Mouse (Mus musculus) spleen, postnatal 36 days (tissue): ENCODE data around the gene Negr1.

Experiments
- DNase-seq, 2 experiments: peaks; one replicate each; pipeline ENCODE4 v3.0.0; 2022; ENCODE audit warnings: low spot score in 2 of 2, mixed read lengths in 1 of 2

Negr1 gene

DNA sequence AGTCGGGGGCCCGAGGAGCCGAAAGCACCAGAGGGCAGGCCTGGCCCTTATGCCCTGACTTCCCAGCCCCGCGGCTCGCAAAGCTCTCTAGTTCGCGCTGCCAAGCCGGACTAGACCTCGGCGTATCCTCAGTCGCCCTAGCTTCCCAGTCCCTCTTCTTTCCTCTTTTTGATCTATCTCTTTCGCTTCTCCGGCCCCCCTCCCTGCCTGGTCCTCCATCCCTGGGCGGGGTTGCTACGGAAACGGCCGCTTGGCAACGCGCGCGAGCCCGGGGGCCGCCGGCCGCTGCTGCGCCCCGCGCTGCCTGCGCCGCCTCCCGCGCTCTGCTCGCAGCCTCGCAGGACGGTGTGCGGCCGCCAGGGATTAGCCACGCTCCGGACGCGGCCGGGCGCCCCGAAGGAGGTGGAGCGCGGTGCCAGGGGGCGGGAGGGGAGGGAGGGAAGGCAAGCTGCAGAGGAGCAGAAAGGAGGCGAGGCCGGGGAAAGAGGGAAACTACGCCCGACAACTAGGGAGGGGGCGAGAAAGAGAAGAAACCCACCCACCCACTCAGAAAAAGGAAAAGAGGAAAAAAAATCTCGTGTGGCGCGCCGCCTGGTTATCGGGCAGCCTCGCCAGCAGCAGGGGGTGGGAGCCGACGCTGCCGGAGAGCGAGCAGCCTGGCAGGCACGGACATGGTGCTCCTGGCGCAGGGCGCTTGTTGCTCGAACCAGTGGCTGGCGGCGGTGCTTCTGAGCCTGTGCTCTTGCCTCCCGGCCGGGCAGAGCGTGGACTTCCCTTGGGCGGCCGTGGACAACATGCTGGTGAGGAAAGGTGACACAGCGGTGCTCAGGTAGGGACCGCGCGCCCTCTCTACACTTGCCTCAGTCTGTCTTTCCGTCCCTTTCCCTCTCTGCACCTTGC is at the start of gene Negr1:
Gene Negr1, plus strand, starts transcription at position 271 of the 900 bp plus-strand sequence.
- no peak for DNase-seq

DNA sequence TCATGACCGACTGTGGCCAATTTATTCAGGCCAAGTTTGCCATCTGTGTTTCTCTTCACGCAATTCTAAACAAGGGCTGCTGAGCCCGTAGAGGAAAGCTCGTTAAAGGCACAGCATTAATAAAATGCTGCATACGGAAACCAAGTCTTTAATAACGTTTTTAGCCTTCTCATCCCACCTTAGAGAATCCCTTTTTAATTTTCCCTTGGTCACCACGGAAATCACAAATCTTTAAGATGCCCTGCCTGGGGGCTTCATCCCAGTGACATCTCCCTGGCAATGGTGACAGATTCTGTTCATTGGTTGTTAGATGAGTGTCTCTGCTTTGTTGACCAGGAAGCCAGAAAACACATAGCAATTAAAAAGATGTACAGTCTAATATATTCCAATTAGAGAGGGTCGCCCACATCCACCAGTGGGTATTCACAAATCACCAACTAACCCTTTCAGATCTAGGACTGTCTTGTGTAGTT is 35.1 kb upstream of the Negr1 start:
- DNase-seq = no peak

DNA sequence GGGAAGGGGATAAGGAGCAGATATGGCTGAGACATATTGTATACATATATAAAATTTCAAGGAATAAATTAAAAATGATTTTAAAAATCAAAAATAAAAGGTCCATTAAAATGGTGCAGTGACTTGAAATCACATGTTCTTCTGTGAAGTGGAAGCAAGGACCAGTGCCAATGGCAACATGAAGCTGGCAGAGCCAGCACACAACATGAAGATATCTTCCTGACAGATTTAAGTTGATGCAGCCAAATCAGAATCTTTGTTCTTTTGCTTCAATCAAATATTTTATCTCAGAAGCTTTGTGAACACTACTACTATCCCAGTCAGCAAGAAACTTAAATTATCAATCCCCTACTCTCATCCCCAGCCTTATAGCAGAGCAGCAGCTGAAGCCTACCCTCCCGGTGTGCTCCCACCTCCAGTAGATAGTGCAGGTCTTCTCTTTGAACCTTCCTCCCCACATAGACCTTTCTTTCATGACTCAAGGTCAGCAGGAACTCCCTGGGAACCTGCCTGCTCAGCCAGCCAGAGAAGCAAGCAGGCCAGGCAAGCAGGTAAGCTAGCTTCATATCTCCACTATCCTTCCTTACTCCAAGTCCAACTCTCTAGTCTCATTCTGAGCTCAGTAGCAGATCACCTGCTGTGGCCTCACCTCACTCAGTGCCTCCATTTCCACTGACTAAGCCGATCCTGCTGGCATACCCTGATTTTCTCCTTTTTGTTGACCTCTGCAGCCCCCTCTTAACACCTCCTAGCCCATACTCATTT is 34.2 kb upstream of the Negr1 start:
- no peak for DNase-seq

DNA sequence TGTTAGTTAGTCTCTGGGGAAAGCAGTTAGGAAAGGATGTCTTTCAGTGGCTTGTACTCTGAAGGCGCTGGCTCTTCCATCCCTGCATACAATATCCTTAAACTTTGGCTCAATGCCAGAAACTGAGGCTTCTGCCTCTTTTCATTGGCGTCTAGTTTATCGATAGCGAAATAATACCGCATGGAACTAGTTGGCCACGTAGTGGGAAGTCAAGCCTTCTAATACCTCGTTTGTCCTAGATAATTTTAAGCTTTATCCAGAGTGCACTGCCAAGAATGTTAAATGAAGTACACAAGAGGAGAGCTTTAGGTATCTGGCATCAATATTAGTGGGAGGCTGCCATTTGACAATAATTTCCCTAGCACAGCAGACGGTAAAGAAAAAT is 2.2 kb upstream of the Negr1 start:
- DNase-seq = no peak

DNA sequence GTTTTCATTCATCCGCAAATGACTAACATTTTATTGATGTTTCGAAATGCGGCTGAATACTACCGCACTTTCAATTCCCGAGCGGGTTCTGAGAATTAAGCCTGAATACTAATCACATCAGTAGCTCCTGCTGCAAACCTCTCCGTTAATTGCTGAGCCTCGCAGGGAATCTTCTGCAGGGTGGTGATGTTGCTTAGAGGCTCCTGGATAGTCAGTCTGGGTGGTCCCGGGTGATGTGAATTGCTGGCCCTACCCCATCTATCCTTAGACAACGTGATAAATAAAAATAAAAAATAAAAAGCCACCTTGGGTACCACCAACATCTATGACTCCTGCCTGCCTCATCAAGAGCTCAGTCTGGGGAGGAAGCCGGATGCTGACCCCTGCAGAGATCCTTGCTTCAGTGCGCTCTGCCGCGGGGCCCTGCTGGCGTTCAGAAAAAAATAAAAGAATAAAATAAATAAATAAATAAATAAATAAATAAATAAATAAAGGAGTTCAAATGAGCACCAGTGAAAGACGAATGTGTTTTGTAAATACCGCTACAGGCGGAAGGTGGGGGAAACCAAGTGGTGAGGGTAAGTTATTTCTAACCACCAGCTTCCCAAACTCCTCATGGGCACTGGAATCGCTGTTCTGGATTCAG is 1.6 kb upstream of the Negr1 start:
- DNase-seq = no peak

DNA sequence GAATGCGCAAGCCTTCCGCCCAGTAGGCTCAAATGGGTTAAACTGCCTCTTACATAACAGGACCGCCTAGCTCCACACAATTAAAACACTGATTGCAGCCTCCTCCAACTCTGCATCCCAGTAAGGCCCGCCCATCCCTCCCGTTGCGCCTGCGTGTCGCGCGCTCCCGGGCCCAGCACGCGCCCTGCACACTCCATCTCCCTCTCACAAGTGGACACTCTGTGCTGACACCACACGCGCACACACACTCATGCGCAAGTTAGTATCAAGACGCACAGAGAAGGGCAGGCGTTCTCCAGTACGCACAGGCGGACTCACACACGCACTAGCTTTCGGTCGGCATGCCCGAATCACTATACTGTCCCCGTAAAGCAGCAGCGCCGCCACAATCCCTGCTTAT is 828 bp upstream of the Negr1 start:
- DNase-seq = no peak

DNA sequence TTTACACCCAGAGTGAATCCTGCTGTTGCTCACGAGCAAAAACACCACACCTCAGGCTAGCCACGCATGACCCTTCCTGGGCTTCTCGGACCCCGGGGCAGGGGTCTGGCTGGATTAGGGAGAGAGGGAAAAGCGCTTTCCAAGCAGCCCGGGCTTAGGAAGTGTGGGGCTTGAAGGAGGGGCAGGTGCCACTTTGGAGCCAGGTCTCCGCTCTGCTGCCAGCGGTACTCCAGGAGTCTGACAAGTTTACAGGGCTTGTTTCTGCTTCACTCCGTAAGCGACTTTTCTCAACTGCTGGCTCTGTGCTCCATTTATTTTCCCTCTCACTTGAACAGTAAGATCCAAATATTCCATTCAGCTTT is 811 bp downstream of the Negr1 start:
- no peak for DNase-seq

DNA sequence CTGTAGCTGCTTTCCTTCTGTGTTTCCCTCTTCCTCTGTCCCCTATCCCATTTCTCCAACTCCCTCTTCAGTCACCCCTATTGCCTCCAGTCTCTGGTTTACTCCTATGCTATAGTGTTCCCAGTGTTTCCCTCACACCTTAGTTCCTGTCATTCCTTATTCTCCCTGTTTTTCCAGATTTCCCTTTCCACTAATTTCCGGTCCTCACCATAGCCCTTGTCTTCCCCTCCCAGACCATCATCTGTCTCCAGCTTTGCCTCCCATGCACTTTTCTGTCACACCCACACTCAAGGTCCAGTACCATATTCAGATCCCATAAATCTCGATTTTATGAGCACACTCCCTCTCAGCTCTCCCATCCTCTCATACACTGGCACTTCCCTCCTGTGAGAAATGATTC is 1.2 kb downstream of the Negr1 start:
- no peak for DNase-seq

DNA sequence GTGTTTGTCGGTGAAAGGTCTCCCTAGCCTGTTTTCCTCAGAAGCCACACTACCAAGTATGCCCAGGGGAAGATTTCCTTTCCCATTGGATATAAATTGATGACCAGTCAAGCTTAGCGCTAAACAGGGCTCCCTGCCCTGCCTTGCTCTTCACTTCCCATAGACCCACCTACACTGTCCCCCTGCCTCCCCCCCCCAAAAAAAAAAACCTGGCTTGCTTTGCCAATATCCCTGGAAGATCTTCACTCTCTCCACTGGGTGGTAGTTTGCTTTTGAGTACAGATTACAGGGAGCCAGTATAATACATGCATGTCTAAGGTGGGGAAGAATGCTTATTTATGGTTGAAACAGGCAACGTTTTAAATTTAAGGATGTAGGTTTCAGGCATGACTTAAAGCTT is 1.8 kb downstream of the Negr1 start:
- DNase-seq = no peak

DNA sequence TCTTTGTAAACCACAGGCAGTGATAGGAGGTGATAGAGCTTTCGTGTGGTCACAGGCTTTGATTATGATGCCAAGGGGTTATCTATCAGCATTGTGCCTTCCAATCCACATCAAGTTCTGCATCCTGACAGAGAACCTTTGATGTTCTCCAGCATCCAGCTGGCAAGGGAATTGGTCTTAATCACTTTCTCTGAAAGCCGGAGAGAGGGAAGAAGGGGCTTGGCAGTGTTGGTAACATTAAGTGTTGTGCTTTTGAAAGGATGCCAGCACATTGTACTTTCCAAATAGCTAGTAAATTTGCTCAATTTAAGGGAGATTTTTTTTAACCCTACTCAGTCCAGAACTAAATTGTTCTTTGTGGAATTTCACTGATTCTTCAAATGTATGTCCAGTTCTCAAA is 11.9 kb downstream of the Negr1 start:
- DNase-seq = no peak

DNA sequence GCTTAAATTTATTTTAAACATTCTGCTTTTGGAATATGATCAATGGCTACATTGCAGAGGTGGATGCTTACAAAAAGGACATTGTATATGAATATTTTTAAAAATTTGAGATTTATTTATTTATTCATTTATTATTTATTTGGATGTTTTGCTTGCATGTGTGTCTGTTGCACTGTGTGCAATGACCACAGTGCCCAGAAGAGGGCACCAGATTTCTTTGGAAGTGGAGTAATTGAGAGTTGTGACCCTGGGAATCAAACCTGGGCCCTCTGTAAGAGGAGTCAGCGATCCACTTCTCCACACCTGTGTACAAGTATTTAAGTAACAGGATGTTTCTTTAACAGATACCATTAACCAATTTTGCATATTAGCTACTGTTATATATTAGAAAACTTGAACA is 14.7 kb downstream of the Negr1 start:
- no peak for DNase-seq

DNA sequence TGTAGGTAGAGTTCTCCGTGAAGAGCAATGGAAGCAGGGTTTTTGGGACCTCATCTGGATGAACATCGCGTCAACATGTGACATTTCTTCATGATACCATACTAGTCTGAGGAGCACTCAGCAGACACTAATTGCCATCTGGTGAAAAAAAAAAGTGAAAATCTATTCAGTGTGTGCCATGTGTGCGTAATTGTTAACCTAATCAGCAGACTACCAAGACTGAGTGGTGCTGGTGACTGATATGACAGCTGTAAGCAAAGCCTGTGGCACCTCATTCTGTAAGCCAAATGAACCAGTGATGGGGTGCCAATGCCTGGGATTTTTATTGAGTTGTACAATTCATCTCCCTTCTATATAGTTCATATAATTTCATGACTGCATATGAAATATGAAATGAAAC is 29.0 kb downstream of the Negr1 start:
- DNase-seq = no peak

DNA sequence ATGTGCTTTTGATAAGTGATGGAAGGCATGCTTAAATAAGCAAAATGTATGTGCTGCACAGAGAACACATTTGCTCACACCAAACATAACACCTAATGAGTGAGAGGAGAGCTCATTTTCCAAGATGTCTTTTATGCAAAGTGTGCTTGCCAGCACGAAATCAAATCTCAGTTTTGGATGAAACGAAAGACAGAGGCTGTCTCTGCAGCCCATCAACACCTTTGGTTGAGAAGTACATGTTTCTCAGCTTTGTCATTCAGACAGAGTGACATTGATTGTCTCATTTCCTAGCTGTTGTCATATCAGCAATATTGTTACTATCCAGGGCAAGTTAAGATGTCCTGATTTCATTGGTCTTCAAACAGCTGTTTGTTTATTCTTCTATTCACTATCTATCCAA is 29.5 kb downstream of the Negr1 start:
- no peak for DNase-seq

DNA sequence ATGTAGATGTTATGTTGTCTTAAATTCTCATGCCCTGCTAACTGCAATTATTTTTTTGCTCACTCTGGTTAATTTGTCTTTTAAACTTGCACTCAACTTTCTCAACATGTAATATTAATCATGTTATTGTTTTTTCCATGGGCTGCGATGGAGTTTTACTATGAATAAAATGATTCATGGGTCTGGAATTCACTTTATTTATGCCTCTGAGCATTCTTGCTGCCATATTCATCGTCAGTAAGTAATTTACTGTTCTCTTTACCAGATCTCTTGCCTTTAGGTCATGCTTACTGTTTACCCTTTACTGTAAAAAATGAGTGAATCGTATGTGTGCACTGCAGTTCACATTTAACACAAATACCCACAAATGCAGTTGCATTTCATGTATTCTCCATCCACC is 45.3 kb downstream of the Negr1 start:
- no peak for DNase-seq

DNA sequence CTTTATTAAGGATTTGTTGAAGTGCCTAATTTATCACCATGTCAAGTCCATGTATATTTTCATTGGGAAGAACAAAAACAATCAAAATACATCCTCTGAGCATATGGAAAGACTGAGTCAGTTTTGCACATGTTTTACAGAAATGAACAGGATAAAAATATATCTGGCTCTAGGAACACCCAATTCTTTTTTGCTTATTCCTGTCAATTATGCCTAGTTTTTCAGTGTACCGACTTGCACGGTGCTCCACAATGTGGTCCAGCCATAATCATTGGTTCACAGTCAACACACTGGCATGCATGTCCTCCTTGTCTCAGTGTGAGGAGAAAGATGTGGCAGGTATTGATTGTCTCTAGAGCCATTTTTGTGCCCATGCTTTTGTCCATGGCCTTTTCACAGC is 58.3 kb downstream of the Negr1 start:
- no peak for DNase-seq

DNA sequence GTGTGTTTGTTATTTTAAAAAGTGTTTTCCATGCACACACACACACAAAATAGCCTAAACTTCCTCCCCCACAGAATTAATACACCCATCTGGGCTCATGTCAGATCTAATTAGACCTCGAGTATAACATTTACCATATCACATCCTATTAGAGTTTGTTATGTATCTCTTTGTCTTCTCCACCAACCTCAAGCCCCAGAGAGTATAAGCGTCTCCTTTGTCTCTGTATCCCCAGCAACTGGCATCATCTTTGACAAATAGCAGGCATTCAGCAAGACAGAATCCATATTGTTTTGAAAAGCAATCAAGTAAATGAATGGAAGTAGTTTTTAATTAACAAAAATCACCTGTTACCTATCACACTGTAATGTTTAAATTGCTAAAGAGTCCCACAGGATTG is 67.0 kb downstream of the Negr1 start:
- DNase-seq = no peak

DNA sequence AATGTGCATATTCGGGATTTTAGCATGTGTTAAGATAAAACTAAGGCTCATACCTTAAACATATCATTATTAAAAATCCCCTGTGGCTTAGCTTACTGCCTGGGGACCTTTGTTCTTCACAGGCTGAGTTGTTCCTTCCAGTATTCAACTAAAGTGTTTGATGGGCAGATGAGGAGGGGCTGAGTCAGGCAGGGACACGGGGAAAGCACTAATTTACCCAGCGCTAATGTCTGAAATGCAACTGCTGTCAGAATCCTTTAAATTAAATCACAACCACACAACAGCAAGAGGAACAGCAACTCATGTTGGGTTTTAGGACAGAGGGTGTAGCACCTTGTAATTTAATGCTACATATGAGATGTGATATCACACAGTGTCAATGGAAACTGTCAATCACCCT is 71.3 kb downstream of the Negr1 start:
- no peak for DNase-seq

DNA sequence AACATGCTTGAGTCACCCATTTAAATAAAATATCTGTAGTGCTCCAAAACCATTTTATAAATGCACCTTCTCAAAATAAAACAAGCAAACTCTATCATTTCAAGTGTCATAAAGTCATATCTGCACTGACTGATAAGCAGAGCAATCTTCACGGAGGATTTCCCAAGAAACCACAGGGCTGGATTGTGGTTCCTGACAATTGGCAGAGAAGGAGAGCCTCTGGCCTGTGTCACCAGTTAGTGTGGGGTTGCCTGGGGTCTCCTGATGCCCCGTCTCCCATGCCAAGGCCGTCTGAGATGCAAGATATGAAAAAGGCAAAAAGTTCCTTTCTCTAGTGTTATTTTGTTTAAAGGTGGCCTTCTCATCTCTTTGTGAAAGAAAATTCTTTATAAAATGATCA is 77.8 kb downstream of the Negr1 start:
- DNase-seq = no peak

DNA sequence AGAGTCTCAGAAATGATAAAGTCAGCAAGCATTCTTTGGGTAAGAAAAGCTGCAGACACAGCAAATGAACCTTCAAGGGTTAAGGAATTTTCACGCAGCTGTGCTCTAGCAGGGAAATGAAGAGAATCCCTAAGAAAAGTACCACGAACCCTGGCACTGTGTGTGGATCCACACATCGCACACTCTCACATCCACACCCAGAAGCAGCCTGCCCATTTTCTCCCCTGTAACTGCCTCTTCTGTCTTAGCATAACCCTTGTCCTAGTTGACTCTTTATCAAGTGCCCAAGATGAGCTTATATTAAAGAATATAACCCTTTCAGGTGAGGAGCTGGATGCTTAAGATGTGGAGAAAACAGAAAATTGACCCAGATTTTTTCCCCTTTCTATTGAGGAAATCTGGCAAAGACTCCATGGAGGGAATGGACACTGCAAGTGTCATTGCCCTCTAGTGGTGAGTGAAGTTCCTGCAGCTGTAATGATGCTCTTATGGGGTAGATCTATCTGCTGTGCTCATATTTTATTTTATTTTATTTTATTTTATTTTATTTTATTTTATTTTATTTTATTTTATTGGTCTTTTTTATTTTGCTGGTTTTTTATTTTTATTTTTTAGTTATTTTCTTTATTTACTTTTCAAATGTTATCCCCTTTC is 82.2 kb downstream of the Negr1 start:
- no peak for DNase-seq

DNA sequence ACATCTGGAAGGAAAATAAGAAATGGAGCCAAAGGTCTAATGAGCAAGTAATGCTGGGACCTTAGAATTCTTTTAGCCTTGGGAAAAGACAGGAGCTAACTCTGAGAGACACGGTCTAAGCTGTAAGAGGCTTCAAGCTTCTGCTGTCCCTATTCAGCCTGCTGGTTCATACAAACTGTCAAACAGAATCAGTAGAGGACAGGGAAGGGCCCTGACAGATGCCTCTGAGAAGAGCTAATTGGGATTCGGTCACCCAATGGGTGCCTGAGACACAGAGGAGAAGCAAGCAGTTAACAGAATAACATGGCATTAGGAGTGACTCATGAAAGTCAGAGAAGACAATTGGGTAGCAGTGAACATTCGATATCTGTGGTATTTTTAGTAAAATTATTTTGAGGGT is 86.8 kb downstream of the Negr1 start:
- no peak for DNase-seq

DNA sequence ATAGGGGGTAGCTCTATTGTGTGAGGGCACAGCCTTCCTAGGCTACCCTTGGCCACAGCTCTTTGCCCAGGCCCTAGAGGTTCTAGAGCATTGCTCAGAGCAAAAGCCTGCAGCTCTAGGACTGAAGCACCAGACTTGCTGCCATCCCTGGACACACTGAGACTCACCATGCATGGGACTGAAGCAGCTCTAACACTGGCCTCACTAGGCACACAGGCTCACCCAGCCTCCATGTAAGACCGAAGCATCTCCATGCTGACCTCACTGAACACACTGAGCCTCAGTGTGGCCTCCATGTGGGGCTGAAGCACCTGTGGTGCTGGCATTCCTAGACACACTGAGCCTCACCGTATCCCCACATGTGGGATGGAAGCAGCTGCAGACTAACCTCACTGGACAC is 101.0 kb downstream of the Negr1 start:
- no peak for DNase-seq

DNA sequence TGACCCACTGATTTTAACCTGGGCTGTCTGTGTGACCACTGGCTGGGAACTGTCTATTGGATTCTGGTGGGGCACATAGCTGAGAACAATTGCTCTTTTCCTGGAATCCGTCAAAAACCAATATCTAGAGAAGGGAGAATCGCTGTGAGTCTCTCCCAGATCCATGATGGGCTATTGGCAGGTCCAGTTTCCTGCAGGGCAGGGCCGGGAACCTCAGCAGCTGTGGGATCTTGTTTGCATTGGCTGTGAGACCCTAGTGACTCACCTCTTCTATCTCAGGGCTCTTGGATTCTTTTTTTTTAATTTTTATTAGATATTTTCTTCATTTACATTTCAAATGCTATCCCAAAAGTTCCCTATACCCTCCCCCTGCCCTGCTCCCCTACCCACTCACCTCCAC is 111.0 kb downstream of the Negr1 start:
- no peak for DNase-seq
